Mouse (Mus musculus) embryonic facial prominence, embryonic 14.5 days (tissue): Measurements from ENCODE around the gene Vstm2b. TPM values are rescaled to one million over a fixed set of nuclear protein-coding genes. Genes with fewer than 3 reads are reported as not detected.

ENCODE experiments used
- ATAC-seq: fragments of 200-750 bp; cut with Nextera tagmentation; 2 replicates; pipeline ENCODE4 v1.8.0; 2017; ENCODE audit warnings: low read depth, moderate number of reproducible peaks, moderate TSS enrichment
- DNase-seq: peaks from one replicate; pipeline ENCODE4 v3.0.0-alpha.2; 2015; ENCODE audit warnings: low spot score
- H3K27ac ChIP-seq: fragments of 300-500 bp; sonication (generic); replicated peaks from 2 replicates; pipeline ENCODE4 v1.5.1; 2014; ENCODE audit warnings: low read depth, mild to moderate bottlenecking, low read length, moderate library complexity
- H3K27me3 ChIP-seq: fragments of 300-500 bp; sonication (generic); replicated peaks from 2 replicates; pipeline ENCODE4 v1.6.1; 2014; ENCODE audit warnings: low read length; ENCODE audit not compliant: control insufficient read depth, insufficient read depth
- H3K36me3 ChIP-seq: fragments of 300-500 bp; sonication (generic); 2 replicates; pipeline ENCODE4 v1.6.1; 2014; ENCODE audit warnings: low read length, mixed read lengths; ENCODE audit not compliant: control insufficient read depth, insufficient read depth
- H3K4me1 ChIP-seq: fragments of 300-500 bp; sonication (generic); 2 replicates; pipeline ENCODE4 v1.6.1; 2014; ENCODE audit warnings: antibody characterized with exemption, low read length; ENCODE audit not compliant: control insufficient read depth, insufficient read depth
- H3K4me2 ChIP-seq: fragments of 300-500 bp; sonication (generic); 2 replicates; pipeline ENCODE4 v1.6.1; 2014; ENCODE audit warnings: low read depth, mild to moderate bottlenecking, low read length, moderate library complexity, mixed read lengths
- H3K4me3 ChIP-seq: fragments of 300-500 bp; sonication (generic); 2 replicates; pipeline ENCODE4 v1.5.1; 2014; ENCODE audit warnings: low read depth, mild to moderate bottlenecking, low read length
- H3K9ac ChIP-seq: fragments of 300-500 bp; sonication (generic); 2 replicates; pipeline ENCODE4 v1.6.1; 2014; ENCODE audit warnings: low read depth, mild to moderate bottlenecking, low read length, moderate library complexity, mixed read lengths
- H3K9me3 ChIP-seq: fragments of 300-500 bp; sonication (generic); 2 replicates; pipeline ENCODE4 v1.6.1; 2016; ENCODE audit warnings: low read length; ENCODE audit not compliant: control insufficient read depth
- WGBS: fragments of 180-500 bp; shearing (Covaris S2); extraction: QIAGEN DNeasy Blood & Tissue Kit; methylation state at CpG from one replicate; pipeline ENCODE4 v1.1.7; 2014; 5-methylcytosine and 5-hydroxymethylcytosine counted together
- polyA plus RNA-seq: library from polyadenylated mRNA; unstranded; fragments of >200 nt; fragmentation: Nextera tagmentation; extraction: Ambion mirVana; gene quantifications from 2 replicates; pipeline ENCODE4 v1.2.1, GENCODE M21; 2014

Gene Vstm2b
- polyA plus RNA-seq, 1 experiment from 2014 or later: 11.6 TPM

DNA sequence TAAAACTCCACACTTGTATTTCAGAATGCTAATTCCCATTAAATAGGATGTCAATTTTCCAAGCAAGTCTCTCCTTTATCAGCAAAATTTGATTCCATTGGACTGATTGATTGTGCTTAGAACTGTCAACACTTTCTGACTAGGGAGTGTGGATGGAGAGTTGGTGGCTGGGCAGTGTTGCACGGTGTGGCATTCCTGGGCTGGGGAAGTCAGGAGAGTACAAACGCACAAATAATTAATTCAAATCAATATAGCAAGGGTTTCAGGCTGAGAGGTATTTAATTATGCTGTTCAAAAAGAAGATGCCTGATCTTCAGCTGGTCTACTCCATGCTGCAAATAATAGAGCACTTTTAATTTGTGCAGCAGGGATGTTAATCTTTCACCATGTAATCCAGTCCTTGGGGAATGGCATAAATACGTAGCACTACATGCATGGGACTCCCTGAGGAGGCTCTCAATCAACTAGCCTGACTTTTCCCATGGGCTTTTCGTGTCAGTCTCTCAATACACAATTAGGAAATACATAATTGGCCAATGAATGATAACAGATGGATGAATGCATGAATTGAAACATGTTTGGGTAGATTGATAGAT, 38.6 kb downstream of the Vstm2b start:
- no peak overlapping the region for H3K4me2 ChIP-seq
- H3K27ac ChIP-seq: no peak overlapping the region
- no peaks in the 10 kb centered on the region for H3K36me3 ChIP-seq
- no peak overlapping the region for H3K4me3 ChIP-seq
- ATAC-seq: no peak
- 65% methylated on average over 4 of the region's 4 CpGs for WGBS
- H3K9ac ChIP-seq: no peak overlapping the region
- H3K4me1 ChIP-seq: no peaks in the 10 kb centered on the region
- H3K27me3 ChIP-seq: no peaks in the 10 kb centered on the region
- DNase-seq: peak; percentile 7
- H3K9me3 ChIP-seq: no peaks in the 10 kb centered on the region

GRCm38 (mm10) chr7:40939371-40939770, 41.2 kb downstream of the Vstm2b start:
- Histone ChIP-seq H3K4me2 (no peak overlapping the region), H3K9ac (no peak overlapping the region), H3K4me1 (no peaks in the 10 kb centered on the region), H3K4me3 (no peak overlapping the region), H3K9me3 (no peaks in the 10 kb centered on the region), H3K27me3 (no peaks in the 10 kb centered on the region), H3K36me3 (no peaks in the 10 kb centered on the region), H3K27ac (no peak overlapping the region)
- no peak for DNase-seq
- no peak for ATAC-seq
- WGBS: 97% methylated on average over 1 of the region's 1 CpGs

DNA sequence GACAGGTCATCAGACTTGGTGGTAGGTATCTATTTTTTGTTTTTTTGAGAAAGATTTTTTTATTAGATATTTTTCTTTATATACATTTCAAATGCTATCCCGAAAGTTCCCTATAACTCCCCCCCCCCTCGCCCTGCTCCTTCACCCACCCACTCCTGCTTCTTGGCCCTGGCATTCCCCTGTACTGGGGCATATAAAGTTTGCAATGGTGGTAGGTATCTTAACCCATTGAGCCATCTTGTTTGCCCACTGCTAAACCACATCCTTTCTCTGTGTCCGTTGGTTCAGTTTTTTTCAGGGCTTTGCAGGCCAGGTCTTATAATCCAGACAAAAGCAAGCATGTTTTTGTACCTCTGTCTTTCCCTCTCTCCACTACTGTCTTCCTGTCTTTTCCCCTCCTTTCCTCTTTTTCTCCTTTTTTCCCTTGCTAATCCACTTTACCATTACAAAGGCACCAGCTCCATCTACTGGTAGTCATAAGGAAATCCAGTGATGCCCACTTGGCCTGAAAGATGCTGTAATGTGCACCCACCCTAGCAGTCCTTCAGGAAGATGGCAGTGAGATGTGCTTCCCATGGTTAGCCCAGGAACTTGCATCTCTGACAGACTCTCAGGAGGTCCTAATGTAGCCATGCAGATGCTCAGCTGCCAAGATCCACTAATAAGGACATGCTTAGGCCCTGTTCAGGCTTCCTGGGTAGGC, 44.3 kb downstream of the Vstm2b start:
- Histone ChIP-seq H3K9ac (no peak overlapping the region), H3K4me2 (no peak overlapping the region), H3K9me3 (no peaks in the 10 kb centered on the region), H3K36me3 (no peaks in the 10 kb centered on the region), H3K4me1 (no peaks in the 10 kb centered on the region), H3K4me3 (no peak overlapping the region), H3K27me3 (no peaks in the 10 kb centered on the region), H3K27ac (no peak overlapping the region)
- ATAC-seq (no peak), DNase-seq (peak; percentile 48)
- 60% methylated on average over 3 of the region's 3 CpGs for WGBS

Other genes starting within 250 kb of the Vstm2b start
- gene 4930433I11Rik, start 89.2 kb downstream of the Vstm2b start, polyA plus RNA-seq: not detected in 2 replicates
- not detected in 2 replicates for gene Gm4884, start 134.4 kb downstream of the Vstm2b start, polyA plus RNA-seq